Mouse (Mus musculus): Measurements from ENCODE around the gene Mfsd6. TPM values are rescaled to one million over a fixed set of nuclear protein-coding genes. Genes with fewer than 3 reads are reported as not detected.
"Not testable (repeated sequence)": the region's sequence is repeated elsewhere in the genome, so short reads cannot be mapped to it uniquely, and the experiment has no call there.

The Mfsd6 gene
- total and polyA plus RNA-seq, 3 experiments, result 2.9 to 6.4 TPM; not detected in 1

GRCm38 (mm10) chr1:52701941-52702340, 25.3 kb downstream of the Mfsd6 start:
- H3K9me3 ChIP-seq (replicated peaks; ENCODE audit: insufficient read depth, low read length), result no peaks in the 10 kb centered on the region
- H3K4me3 ChIP-seq (ENCODE audit: control insufficient read depth in 1 of 2, insufficient read depth in 1 of 2, low read depth in 2 of 2, low read length in 2 of 2), result no peak overlapping the region
- peaks cover 0 to 17% of the 10 kb centered on the region in 2 experiments; a peak in 2 of 4 replicates for H3K36me3 ChIP-seq (ENCODE audit: control insufficient read depth in 1 of 2, insufficient read depth in 2 of 2, low read length in 2 of 2)
- no peak overlapping the region for H3K27ac ChIP-seq (ENCODE audit: control insufficient read depth, low read depth, low read length)
- H3K79me2 ChIP-seq (ENCODE audit: control insufficient read depth, insufficient read depth, low read length, poor library complexity), result no peaks in the 10 kb centered on the region
- DNase-seq (ENCODE audit: low read depth, low spot score), result peak; percentile 36
- H3K4me1 ChIP-seq (ENCODE audit: control insufficient read depth in 1 of 2, insufficient read depth in 2 of 2, low read length in 2 of 2), result peaks cover 10 to 14% of the 10 kb centered on the region in 2 experiments
- no peak overlapping the region for H3K9ac ChIP-seq (ENCODE audit: control insufficient read depth, low read depth, low read length, poor library complexity, severe bottlenecking)
- no peaks in the 10 kb centered on the region for H3K27me3 ChIP-seq (ENCODE audit: control insufficient read depth in 1 of 2, insufficient read depth in 2 of 2, low read length in 2 of 2)
- peak; percentile 32; the same call in 1 of the 2 replicates for TF ChIP-seq MXI1 (IDR thresholded peaks at IDR 0.05; ENCODE audit: low read depth, low read length)
- no peak for TF ChIP-seq POLR2A (IDR thresholded peaks at IDR 0.05; ENCODE audit: control insufficient read depth in 1 of 2, insufficient read depth in 1 of 2, low read depth in 1 of 2, low read length in 2 of 2, poor library complexity in 1 of 2)
- TF ChIP-seq RCOR1 (IDR thresholded peaks at IDR 0.05; ENCODE audit: low read depth, low read length), result peak; percentile 71
- 0 out of 2 replicates have a peak, but pooled peaks have one; percentile 13 for TF ChIP-seq MAX (IDR thresholded peaks at IDR 0.05; ENCODE audit: low read length)
- no peak for TF ChIP-seq MAZ (IDR thresholded peaks at IDR 0.05; ENCODE audit: low read depth, low read length)
- no peak for TF ChIP-seq GABPA (IDR thresholded peaks at IDR 0.05; ENCODE audit: low read depth, low read length)
- TF ChIP-seq USF1 (IDR thresholded peaks at IDR 0.05; ENCODE audit: low read depth, low read length), result no peak
- TF ChIP-seq EP300 (IDR thresholded peaks at IDR 0.05; ENCODE audit: low read depth in 1 of 2, low read length in 2 of 2), result peak; percentile 65 to 68; a peak in 3 of 4 replicates
- TF ChIP-seq CTCF (IDR thresholded peaks at IDR 0.05 in 2 of 3, conservative IDR thresholded peaks at IDR 0.05 in 1 of 3; ENCODE audit: control insufficient read depth in 1 of 3, insufficient read depth in 1 of 3, low read depth in 2 of 3, low read length in 3 of 3, poor library complexity in 1 of 3, severe bottlenecking in 1 of 3), result no peak
- TF ChIP-seq MYB (IDR thresholded peaks at IDR 0.05; ENCODE audit: low read depth, low read length), result no peak
- peak; percentile 69 for TF ChIP-seq GATA1 (IDR thresholded peaks at IDR 0.05; ENCODE audit: low read depth, low read length)
- no peak for TF ChIP-seq POLR2AphosphoS2 (IDR thresholded peaks at IDR 0.05; ENCODE audit: low read length)
- TF ChIP-seq POLR2AphosphoS5 (IDR thresholded peaks at IDR 0.05; ENCODE audit: borderline replicate concordance, low read depth, low read length), result no peak

GRCm38 (mm10) chr1:52694456-52694855, 32.8 kb downstream of the Mfsd6 start:
- not testable (repeated sequence) for H3K9me3 ChIP-seq (replicated peaks; ENCODE audit: insufficient read depth, low read length); H3K27me3 ChIP-seq (ENCODE audit: control insufficient read depth in 1 of 2, insufficient read depth in 2 of 2, low read length in 2 of 2); DNase-seq (ENCODE audit: low read depth, low spot score); H3K9ac ChIP-seq (ENCODE audit: control insufficient read depth, low read depth, low read length, poor library complexity, severe bottlenecking); H3K79me2 ChIP-seq (ENCODE audit: control insufficient read depth, insufficient read depth, low read length, poor library complexity); H3K27ac ChIP-seq (ENCODE audit: control insufficient read depth, low read depth, low read length); H3K36me3 ChIP-seq (ENCODE audit: control insufficient read depth in 1 of 2, insufficient read depth in 2 of 2, low read length in 2 of 2); H3K4me1 ChIP-seq (ENCODE audit: control insufficient read depth in 1 of 2, insufficient read depth in 2 of 2, low read length in 2 of 2); H3K4me3 ChIP-seq (ENCODE audit: control insufficient read depth in 1 of 2, insufficient read depth in 1 of 2, low read depth in 2 of 2, low read length in 2 of 2)

DNA sequence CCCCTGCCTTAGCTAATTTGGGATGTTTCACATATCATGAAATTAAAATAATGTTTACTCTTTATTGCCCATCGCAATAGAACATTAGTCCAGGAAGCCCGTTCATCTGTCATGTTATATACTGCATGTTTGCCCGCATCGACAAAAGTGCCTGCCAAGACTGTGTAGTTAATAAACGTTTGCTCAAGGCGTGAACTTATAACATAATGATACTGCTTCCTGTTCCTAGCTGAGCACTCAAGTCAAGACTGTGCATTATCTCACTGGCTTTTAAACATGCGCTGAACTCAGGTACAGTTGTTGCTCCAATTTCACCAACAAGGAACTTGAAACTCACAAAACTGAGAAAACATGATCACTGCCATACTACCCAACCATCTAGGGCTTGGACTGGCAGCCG, 39.6 kb downstream of the Mfsd6 start:
- H3K27me3 ChIP-seq (ENCODE audit: control insufficient read depth in 1 of 2, insufficient read depth in 2 of 2, low read length in 2 of 2), result no peaks in the 10 kb centered on the region
- no peak for DNase-seq (ENCODE audit: low read depth, low spot score)
- no peak overlapping the region for H3K4me3 ChIP-seq (ENCODE audit: control insufficient read depth in 1 of 2, insufficient read depth in 1 of 2, low read depth in 2 of 2, low read length in 2 of 2)
- no peaks in the 10 kb centered on the region for H3K79me2 ChIP-seq (ENCODE audit: control insufficient read depth, insufficient read depth, low read length, poor library complexity)
- no peak for TF ChIP-seq RCOR1 (IDR thresholded peaks at IDR 0.05; ENCODE audit: low read depth, low read length)
- TF ChIP-seq HCFC1 (IDR thresholded peaks at IDR 0.05; ENCODE audit: low read depth, low read length), result no peak
- no peak for TF ChIP-seq E2F4 (IDR thresholded peaks at IDR 0.05; ENCODE audit: borderline replicate concordance, low read depth, low read length)
- TF ChIP-seq SIN3A (IDR thresholded peaks at IDR 0.05; ENCODE audit: low read length), result no peak
- TF ChIP-seq EP300 (IDR thresholded peaks at IDR 0.05; ENCODE audit: low read depth in 1 of 2, low read length in 2 of 2), result no peak
- no peak for TF ChIP-seq CHD2 (IDR thresholded peaks at IDR 0.05; ENCODE audit: low read length)
- no peak for TF ChIP-seq RAD21 (IDR thresholded peaks at IDR 0.05; ENCODE audit: low read depth, low read length)
- TF ChIP-seq ZKSCAN1 (IDR thresholded peaks at IDR 0.05; ENCODE audit: low read depth, low read length), result no peak
- no peak overlapping the region for H3K27ac ChIP-seq (ENCODE audit: control insufficient read depth, low read depth, low read length)
- H3K9me3 ChIP-seq (replicated peaks; ENCODE audit: insufficient read depth, low read length), result no peaks in the 10 kb centered on the region
- no peaks in the 10 kb centered on the region for H3K4me1 ChIP-seq (ENCODE audit: control insufficient read depth in 1 of 2, insufficient read depth in 2 of 2, low read length in 2 of 2)
- no peak overlapping the region for H3K9ac ChIP-seq (ENCODE audit: control insufficient read depth, low read depth, low read length, poor library complexity, severe bottlenecking)
- H3K36me3 ChIP-seq (ENCODE audit: control insufficient read depth in 1 of 2, insufficient read depth in 2 of 2, low read length in 2 of 2), result no peaks in the 10 kb centered on the region
